Mouse (Mus musculus) right cerebral cortex, adult 18-20 months (tissue): ENCODE measurements around the gene Zfp384.

Source experiments
- DNase-seq: peaks from one replicate; pipeline ENCODE4 v3.0.0; 2022; ENCODE audit warnings: mixed read lengths

The Zfp384 gene

GRCm38 (mm10) chr6:125084424-125084823, 75.5 kb downstream of the Zfp384 start:
- DNase-seq: peak; percentile 70
